Mouse (Mus musculus): Measurements from ENCODE around the gene Fgd5. TPM values are rescaled to one million over a fixed set of nuclear protein-coding genes. Genes with fewer than 3 reads are reported as not detected.
"Not testable (repeated sequence)": the region's sequence is repeated elsewhere in the genome, so short reads cannot be mapped to it uniquely, and the experiment has no call there.

The Fgd5 gene
- total RNA-seq (2014; fragmentation: Nextera tagmentation): 0.41 TPM in 1 of 2 replicates, not detected in the other
- not detected in 2 replicates for total RNA-seq (2017)

- ATAC-seq (replicated peaks; ENCODE audit: poor library complexity, severe bottlenecking): no peak
Measured at GRCm38 (mm10) chr6:91978371-91979300, at the start of gene Fgd5. Fgd5 (plus strand) TSS chr6:91978878.

- ATAC-seq (replicated peaks; ENCODE audit: poor library complexity, severe bottlenecking): no peak
Measured at GRCm38 (mm10) chr6:91931231-91931630, 47.4 kb upstream of the Fgd5 start.

- no peak for ATAC-seq (replicated peaks; ENCODE audit: poor library complexity, severe bottlenecking)
Measured at GRCm38 (mm10) chr6:91938491-91938890, 40.2 kb upstream of the Fgd5 start.

- no peak for ATAC-seq (replicated peaks; ENCODE audit: poor library complexity, severe bottlenecking)
Measured at GRCm38 (mm10) chr6:91948426-91948825, 30.3 kb upstream of the Fgd5 start.

GRCm38 (mm10) chr6:91958015-91958414 lies 20.7 kb upstream of the Fgd5 start:
- not testable (repeated sequence) for ATAC-seq (replicated peaks; ENCODE audit: poor library complexity, severe bottlenecking)

GRCm38 (mm10) chr6:91960028-91960811 lies 18.5 kb upstream of the Fgd5 start:
- no peak for ATAC-seq (replicated peaks; ENCODE audit: poor library complexity, severe bottlenecking)

GRCm38 (mm10) chr6:91963429-91963828 lies 15.2 kb upstream of the Fgd5 start:
- ATAC-seq (replicated peaks; ENCODE audit: poor library complexity, severe bottlenecking): no peak

GRCm38 (mm10) chr6:91965060-91965459 lies 13.6 kb upstream of the Fgd5 start:
- no peak for ATAC-seq (replicated peaks; ENCODE audit: poor library complexity, severe bottlenecking)

- ATAC-seq (replicated peaks; ENCODE audit: poor library complexity, severe bottlenecking): no peak
Measured at GRCm38 (mm10) chr6:91966006-91966405, 12.7 kb upstream of the Fgd5 start.

- peak; percentile 84 for ATAC-seq (replicated peaks; ENCODE audit: poor library complexity, severe bottlenecking)
Measured at GRCm38 (mm10) chr6:91972201-91972646, 6.5 kb upstream of the Fgd5 start.

GRCm38 (mm10) chr6:91973972-91974371 lies 4.7 kb upstream of the Fgd5 start:
- no peak for ATAC-seq (replicated peaks; ENCODE audit: poor library complexity, severe bottlenecking)

- ATAC-seq (replicated peaks; ENCODE audit: poor library complexity, severe bottlenecking): peak; percentile 70
Measured at GRCm38 (mm10) chr6:91979301-91979996, 771 bp downstream of the Fgd5 start.

GRCm38 (mm10) chr6:91980011-91980410 lies 1.3 kb downstream of the Fgd5 start:
- ATAC-seq (replicated peaks; ENCODE audit: poor library complexity, severe bottlenecking): no peak

- no peak for ATAC-seq (replicated peaks; ENCODE audit: poor library complexity, severe bottlenecking)
Measured at GRCm38 (mm10) chr6:91990101-91990500, 11.4 kb downstream of the Fgd5 start.

- ATAC-seq (replicated peaks; ENCODE audit: poor library complexity, severe bottlenecking): no peak
Measured at GRCm38 (mm10) chr6:91992823-91993222, 14.1 kb downstream of the Fgd5 start.

GRCm38 (mm10) chr6:91993795-91994505 lies 15.3 kb downstream of the Fgd5 start:
- ATAC-seq (replicated peaks; ENCODE audit: poor library complexity, severe bottlenecking): peak; percentile 50

- no peak for ATAC-seq (replicated peaks; ENCODE audit: poor library complexity, severe bottlenecking)
Measured at GRCm38 (mm10) chr6:91996072-91996471, 17.4 kb downstream of the Fgd5 start.

- no peak for ATAC-seq (replicated peaks; ENCODE audit: poor library complexity, severe bottlenecking)
Measured at GRCm38 (mm10) chr6:92002558-92003285, 24.0 kb downstream of the Fgd5 start.

GRCm38 (mm10) chr6:92003646-92004045 lies 25.0 kb downstream of the Fgd5 start:
- ATAC-seq (replicated peaks; ENCODE audit: poor library complexity, severe bottlenecking): no peak
